Mouse (Mus musculus): ENCODE data around the gene Golga7b. TPM values are rescaled to one million over a fixed set of nuclear protein-coding genes. Genes with fewer than 3 reads are reported as not detected.

Golga7b gene
- polyA plus RNA-seq (2014; fragmentation: Nextera tagmentation; extraction: Ambion mirVana) = 13.8 and 18.6 TPM in 2 replicates

DNA sequence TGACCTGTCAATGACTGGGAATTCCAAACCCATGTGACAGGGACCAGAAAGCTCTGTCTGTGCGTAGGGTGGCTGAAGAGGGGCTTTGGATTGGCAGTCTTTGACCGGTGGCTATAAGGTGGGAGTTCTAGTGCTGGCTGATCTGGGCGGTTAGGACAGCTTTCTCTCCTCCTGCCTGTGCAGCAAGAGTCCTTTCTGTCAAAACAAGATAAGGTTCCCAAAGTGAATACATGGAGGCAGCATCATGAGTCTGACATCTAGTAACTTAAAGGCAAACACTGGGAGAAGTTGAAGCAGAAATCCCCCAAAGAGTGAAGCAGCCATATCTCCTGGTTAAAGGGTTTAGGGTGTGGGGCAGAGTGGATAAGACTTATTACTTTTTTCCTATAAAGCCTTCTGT, at the start of gene Golga7b:
Gene Golga7b, plus strand, starts transcription at position 56 of the 400 bp plus-strand sequence.
- H3K27me3 ChIP-seq (replicated peaks; ENCODE audit: control insufficient read depth, insufficient read depth, low read length) = no peaks in the 10 kb centered on the region
- no peak within 1 kb of the TSS for H3K4me2 ChIP-seq (ENCODE audit: low read length)
- 84% methylated on average over 3 of the region's 3 CpGs for WGBS
- ATAC-seq (no peak), DNase-seq (ENCODE audit: low spot score) (no peak)
- no peak within 1 kb of the TSS for H3K27ac ChIP-seq (ENCODE audit: low read depth, low read length)
- H3K36me3 ChIP-seq (ENCODE audit: control insufficient read depth, insufficient read depth, low read length) = no peaks in the 10 kb centered on the region
- H3K9ac ChIP-seq (ENCODE audit: low read length) = no peak within 1 kb of the TSS
- no peaks in the 10 kb centered on the region for H3K9me3 ChIP-seq (replicated peaks; ENCODE audit: control insufficient read depth, low read length)
- no peak within 1 kb of the TSS for H3K4me3 ChIP-seq (ENCODE audit: low read depth, low read length)
- H3K4me1 ChIP-seq (ENCODE audit: control insufficient read depth, insufficient read depth, low read length) = no peaks in the 10 kb centered on the region

DNA sequence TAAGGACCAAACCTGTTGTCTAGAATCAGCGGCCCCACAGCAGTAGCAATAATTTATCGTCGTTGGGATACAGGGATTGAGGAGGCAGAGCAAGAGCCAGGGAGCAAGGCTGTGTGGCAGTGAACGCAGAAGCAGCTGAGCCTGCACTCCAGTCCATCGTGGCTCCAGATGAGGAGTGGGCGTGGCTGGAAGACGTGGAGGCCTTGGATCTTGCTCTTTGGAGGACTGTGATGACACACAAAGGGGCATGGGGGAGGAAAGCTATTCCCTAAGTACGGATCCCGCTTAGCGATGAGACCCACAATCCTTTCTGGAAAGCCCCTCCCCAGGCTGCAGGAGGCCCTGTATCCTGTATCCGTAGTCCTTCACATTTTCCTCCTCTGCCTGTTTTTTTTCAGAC, 49.3 kb upstream of the Golga7b start:
- WGBS = 43% methylated on average over 11 of the region's 11 CpGs
- no peak overlapping the region for H3K27ac ChIP-seq (ENCODE audit: low read depth, low read length)
- DNase-seq (ENCODE audit: low spot score) (no peak), ATAC-seq (no peak)
- H3K36me3 ChIP-seq (ENCODE audit: control insufficient read depth, insufficient read depth, low read length) = no peaks in the 10 kb centered on the region; the same call in 1 of the 2 replicates
- H3K9me3 ChIP-seq (replicated peaks; ENCODE audit: control insufficient read depth, low read length) = no peaks in the 10 kb centered on the region
- no peaks in the 10 kb centered on the region for H3K4me1 ChIP-seq (ENCODE audit: control insufficient read depth, insufficient read depth, low read length)
- H3K27me3 ChIP-seq (replicated peaks; ENCODE audit: control insufficient read depth, insufficient read depth, low read length) = peaks cover 48% of the 10 kb centered on the region
- H3K4me3 ChIP-seq (ENCODE audit: low read depth, low read length) = no peak overlapping the region
- H3K9ac ChIP-seq (ENCODE audit: low read length) = no peak overlapping the region
- no peak overlapping the region for H3K4me2 ChIP-seq (ENCODE audit: low read length)

DNA sequence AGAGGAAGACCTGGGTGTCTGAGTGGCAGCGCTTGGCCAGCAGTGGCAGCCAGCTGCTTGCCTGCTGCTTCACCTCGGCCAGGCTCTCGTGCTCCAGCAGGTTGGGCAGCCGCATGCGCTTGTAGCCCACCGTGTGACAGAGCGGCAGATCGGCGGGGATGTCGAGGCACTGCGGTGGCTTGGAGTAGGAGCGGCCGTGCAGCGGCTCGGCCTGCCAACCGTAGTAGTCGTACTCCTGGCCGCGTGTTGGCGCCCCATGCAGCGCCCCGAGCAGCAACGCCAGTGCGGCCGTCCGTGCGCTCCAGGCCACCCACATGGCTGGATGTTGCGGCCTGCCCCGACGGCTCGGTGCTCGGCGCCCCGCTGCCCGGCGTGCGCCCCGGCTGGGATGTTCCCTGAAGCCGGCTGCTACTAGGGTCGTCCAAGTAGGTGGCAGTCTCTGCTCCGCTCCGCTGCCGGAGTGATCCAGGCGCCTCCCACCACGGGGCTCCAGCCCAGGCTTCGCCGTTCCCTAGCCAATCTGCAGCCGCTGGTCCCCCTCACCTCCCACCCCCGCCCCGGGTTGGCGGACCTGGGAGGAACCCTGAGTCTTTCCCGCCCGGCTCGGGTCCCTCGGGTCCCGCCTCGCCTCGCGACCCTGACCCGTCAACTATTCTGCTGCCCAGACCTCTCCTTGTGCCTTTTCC, 45.5 kb upstream of the Golga7b start, which contains the start of gene Sfrp5:
Gene Sfrp5, minus strand, starts transcription at position 557 of the 686 bp plus-strand sequence.
- peaks cover 54% of the 10 kb centered on the region for H3K27me3 ChIP-seq (replicated peaks; ENCODE audit: control insufficient read depth, insufficient read depth, low read length)
- H3K36me3 ChIP-seq (ENCODE audit: control insufficient read depth, insufficient read depth, low read length) = no peaks in the 10 kb centered on the region
- ATAC-seq (peak; percentile 58; the same call in 1 of the 2 replicates), DNase-seq (ENCODE audit: low spot score) (peak; percentile 19)
- H3K4me1 ChIP-seq (ENCODE audit: control insufficient read depth, insufficient read depth, low read length) = no peaks in the 10 kb centered on the region
- under 1% methylated on average over 54 of the region's 60 CpGs for WGBS
- peak within 1 kb of the TSS; percentile 42 for H3K4me2 ChIP-seq (ENCODE audit: low read length)
- H3K9me3 ChIP-seq (replicated peaks; ENCODE audit: control insufficient read depth, low read length) = no peaks in the 10 kb centered on the region
- H3K4me3 ChIP-seq (ENCODE audit: low read depth, low read length) = peak within 1 kb of the TSS; percentile 21
- no peak within 1 kb of the TSS for H3K27ac ChIP-seq (ENCODE audit: low read depth, low read length)
- H3K9ac ChIP-seq (ENCODE audit: low read length) = no peak within 1 kb of the TSS

DNA sequence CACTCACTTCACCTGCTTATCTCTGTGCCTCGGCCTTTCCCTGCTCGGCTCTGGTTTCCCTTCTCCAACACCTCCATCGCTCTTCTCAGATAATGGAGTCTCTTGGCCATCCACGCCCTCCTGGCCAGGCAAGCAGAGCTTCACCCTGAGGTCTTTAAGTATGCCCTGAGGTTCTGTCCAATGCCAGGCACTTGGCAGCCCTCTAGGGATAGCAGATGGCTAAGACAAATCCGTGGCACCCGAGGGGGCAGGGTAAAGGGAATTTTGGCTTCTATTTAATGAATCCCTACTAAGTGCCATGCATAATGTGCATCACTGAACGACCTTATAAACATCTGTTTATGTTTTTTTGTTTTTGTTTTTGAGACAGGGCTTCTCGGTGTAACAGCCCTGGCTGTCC, 44.9 kb upstream of the Golga7b start:
- no peak overlapping the region; the same call in 1 of the 2 replicates for H3K4me3 ChIP-seq (ENCODE audit: low read depth, low read length)
- H3K4me2 ChIP-seq (ENCODE audit: low read length) = no peak overlapping the region
- H3K36me3 ChIP-seq (ENCODE audit: control insufficient read depth, insufficient read depth, low read length) = no peaks in the 10 kb centered on the region
- DNase-seq (ENCODE audit: low spot score) = no peak
- no peak overlapping the region for H3K27ac ChIP-seq (ENCODE audit: low read depth, low read length)
- H3K27me3 ChIP-seq (replicated peaks; ENCODE audit: control insufficient read depth, insufficient read depth, low read length) = peaks cover 54% of the 10 kb centered on the region
- H3K4me1 ChIP-seq (ENCODE audit: control insufficient read depth, insufficient read depth, low read length) = no peaks in the 10 kb centered on the region
- H3K9me3 ChIP-seq (replicated peaks; ENCODE audit: control insufficient read depth, low read length) = no peaks in the 10 kb centered on the region
- 43% methylated on average over 8 of the region's 8 CpGs for WGBS
- ATAC-seq = no peak
- H3K9ac ChIP-seq (ENCODE audit: low read length) = no peak overlapping the region

DNA sequence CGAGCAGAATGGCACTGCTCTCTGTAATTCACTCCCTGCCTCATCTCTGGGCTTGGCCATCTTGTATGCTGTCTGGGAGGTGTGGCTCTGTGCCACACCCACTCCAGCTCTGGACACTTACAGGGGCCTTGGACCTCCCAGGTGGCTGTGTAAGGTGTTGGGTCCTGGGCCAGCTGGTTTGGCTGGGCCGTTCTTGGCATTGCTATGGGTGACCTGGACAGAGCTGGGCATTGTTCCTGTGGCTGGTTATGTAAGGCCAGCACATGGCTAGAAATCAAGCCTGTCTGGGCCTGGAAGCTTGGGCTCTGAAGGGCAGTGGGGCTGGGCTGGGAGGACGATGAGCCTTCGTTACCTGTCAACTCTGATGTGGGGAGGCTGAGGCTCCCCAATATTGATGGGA, 43.1 kb upstream of the Golga7b start:
- 91% methylated on average over 4 of the region's 4 CpGs for WGBS
- ATAC-seq (no peak), DNase-seq (ENCODE audit: low spot score) (no peak)
- H3K9me3 ChIP-seq (replicated peaks; ENCODE audit: control insufficient read depth, low read length) = no peaks in the 10 kb centered on the region
- no peak overlapping the region for H3K9ac ChIP-seq (ENCODE audit: low read length)
- H3K4me1 ChIP-seq (ENCODE audit: control insufficient read depth, insufficient read depth, low read length) = no peaks in the 10 kb centered on the region
- H3K36me3 ChIP-seq (ENCODE audit: control insufficient read depth, insufficient read depth, low read length) = no peaks in the 10 kb centered on the region
- H3K27me3 ChIP-seq (replicated peaks; ENCODE audit: control insufficient read depth, insufficient read depth, low read length) = peaks cover 43% of the 10 kb centered on the region
- no peak overlapping the region for H3K4me3 ChIP-seq (ENCODE audit: low read depth, low read length)
- H3K27ac ChIP-seq (ENCODE audit: low read depth, low read length) = no peak overlapping the region
- H3K4me2 ChIP-seq (ENCODE audit: low read length) = no peak overlapping the region

DNA sequence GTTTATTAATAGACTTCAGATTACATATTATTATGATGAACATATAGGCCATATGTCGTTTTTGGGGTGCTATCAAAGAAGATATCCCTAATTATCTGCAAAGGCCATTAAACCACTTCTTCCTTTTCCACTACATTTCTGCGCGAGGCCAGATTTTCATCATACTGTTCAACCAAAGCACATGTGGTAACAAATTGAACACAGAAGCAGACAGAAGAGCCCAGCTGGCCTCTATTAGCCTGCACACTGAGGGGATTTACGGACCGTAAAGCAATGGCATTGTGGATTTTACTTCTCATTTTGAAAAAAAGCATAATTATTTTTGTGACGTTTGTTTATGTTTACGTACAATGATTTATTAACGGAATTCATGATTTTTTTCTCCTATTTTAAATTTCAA, 42.2 kb upstream of the Golga7b start:
- Histone ChIP-seq H3K27me3 (replicated peaks; ENCODE audit: control insufficient read depth, insufficient read depth, low read length) (peaks cover 34% of the 10 kb centered on the region), H3K4me3 (ENCODE audit: low read depth, low read length) (no peak overlapping the region), H3K4me1 (ENCODE audit: control insufficient read depth, insufficient read depth, low read length) (no peaks in the 10 kb centered on the region), H3K36me3 (ENCODE audit: control insufficient read depth, insufficient read depth, low read length) (no peaks in the 10 kb centered on the region), H3K9me3 (replicated peaks; ENCODE audit: control insufficient read depth, low read length) (no peaks in the 10 kb centered on the region), H3K4me2 (ENCODE audit: low read length) (no peak overlapping the region), H3K9ac (ENCODE audit: low read length) (no peak overlapping the region), H3K27ac (ENCODE audit: low read depth, low read length) (no peak overlapping the region)
- WGBS = 82% methylated on average over 8 of the region's 8 CpGs
- DNase-seq (ENCODE audit: low spot score) = no peak
- no peak for ATAC-seq

DNA sequence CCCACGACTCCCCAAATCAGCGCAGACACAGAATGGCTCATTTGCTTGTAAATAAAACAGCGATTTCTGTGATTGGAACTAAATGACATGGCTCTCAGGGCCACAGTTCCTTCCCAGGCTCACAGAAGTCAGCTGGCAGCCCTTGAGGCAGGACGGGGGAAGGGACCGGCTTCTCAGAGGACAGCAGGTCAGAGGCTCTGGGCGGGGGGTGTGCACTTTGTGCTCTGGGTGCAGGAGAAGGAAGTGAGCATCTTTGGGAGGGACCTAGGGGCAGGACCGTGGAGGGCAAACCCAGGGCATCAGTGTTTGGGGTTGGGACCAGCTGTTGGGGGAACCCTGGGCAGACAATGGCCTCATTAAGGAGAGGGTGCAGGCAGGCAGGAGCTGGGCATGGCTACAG, 37.9 kb upstream of the Golga7b start:
- Histone ChIP-seq H3K36me3 (ENCODE audit: control insufficient read depth, insufficient read depth, low read length) (no peaks in the 10 kb centered on the region), H3K9me3 (replicated peaks; ENCODE audit: control insufficient read depth, low read length) (no peaks in the 10 kb centered on the region), H3K27me3 (replicated peaks; ENCODE audit: control insufficient read depth, insufficient read depth, low read length) (no peaks in the 10 kb centered on the region), H3K9ac (ENCODE audit: low read length) (no peak overlapping the region), H3K4me3 (ENCODE audit: low read depth, low read length) (no peak overlapping the region), H3K4me2 (ENCODE audit: low read length) (no peak overlapping the region), H3K27ac (ENCODE audit: low read depth, low read length) (no peak overlapping the region), H3K4me1 (ENCODE audit: control insufficient read depth, insufficient read depth, low read length) (no peaks in the 10 kb centered on the region)
- 60% methylated on average over 7 of the region's 7 CpGs for WGBS
- DNase-seq (ENCODE audit: low spot score) = no peak
- no peak for ATAC-seq

DNA sequence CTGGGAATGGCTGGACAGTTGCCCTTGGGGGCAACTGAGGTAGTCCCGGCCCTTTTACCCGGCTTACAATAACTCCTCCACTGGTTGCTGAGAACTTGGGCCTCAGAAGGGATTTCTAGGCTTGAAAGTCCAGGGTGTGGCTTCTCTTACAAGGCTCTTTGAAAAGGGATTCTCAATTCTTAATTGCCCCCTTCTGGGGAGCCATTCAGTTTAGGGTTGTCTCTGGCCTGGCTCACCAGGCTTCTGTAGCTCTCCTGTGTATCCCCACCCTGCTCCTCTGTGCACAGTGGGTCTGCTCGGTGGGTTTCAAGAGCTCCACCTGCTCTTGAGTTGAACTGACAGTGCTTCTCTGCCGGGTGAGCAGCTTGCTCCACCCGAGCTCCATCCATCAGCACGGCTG, 37.4 kb upstream of the Golga7b start:
- H3K9ac ChIP-seq (ENCODE audit: low read length) = no peak overlapping the region
- 63% methylated on average over 6 of the region's 6 CpGs for WGBS
- no peaks in the 10 kb centered on the region for H3K4me1 ChIP-seq (ENCODE audit: control insufficient read depth, insufficient read depth, low read length)
- no peak for ATAC-seq
- no peaks in the 10 kb centered on the region for H3K36me3 ChIP-seq (ENCODE audit: control insufficient read depth, insufficient read depth, low read length)
- no peak for DNase-seq (ENCODE audit: low spot score)
- H3K27me3 ChIP-seq (replicated peaks; ENCODE audit: control insufficient read depth, insufficient read depth, low read length) = no peaks in the 10 kb centered on the region
- H3K27ac ChIP-seq (ENCODE audit: low read depth, low read length) = no peak overlapping the region
- H3K4me2 ChIP-seq (ENCODE audit: low read length) = no peak overlapping the region
- H3K9me3 ChIP-seq (replicated peaks; ENCODE audit: control insufficient read depth, low read length) = no peaks in the 10 kb centered on the region
- no peak overlapping the region for H3K4me3 ChIP-seq (ENCODE audit: low read depth, low read length)

DNA sequence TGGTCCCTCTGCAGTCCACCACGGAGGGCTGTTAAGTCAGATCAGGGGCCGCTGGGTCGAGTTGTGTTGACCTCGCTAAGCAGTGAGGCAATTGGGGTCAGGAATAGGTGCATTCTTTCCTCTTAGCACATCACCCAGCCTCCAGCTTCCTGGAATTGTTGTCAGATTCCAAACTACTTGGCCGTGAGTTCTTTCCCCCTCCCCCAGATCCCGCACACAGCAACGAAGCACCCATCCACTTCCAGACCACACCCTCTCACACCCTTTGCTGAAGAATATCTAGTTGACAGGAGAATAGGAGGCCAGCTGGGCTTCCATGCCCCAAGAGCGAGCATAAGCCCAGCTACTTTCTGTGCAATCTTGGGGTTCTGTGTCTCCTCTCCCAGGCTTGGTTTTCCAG, 35.4 kb upstream of the Golga7b start:
- Histone ChIP-seq H3K4me2 (ENCODE audit: low read length) (no peak overlapping the region), H3K4me3 (ENCODE audit: low read depth, low read length) (no peak overlapping the region), H3K4me1 (ENCODE audit: control insufficient read depth, insufficient read depth, low read length) (no peaks in the 10 kb centered on the region), H3K9ac (ENCODE audit: low read length) (no peak overlapping the region), H3K27me3 (replicated peaks; ENCODE audit: control insufficient read depth, insufficient read depth, low read length) (no peaks in the 10 kb centered on the region), H3K36me3 (ENCODE audit: control insufficient read depth, insufficient read depth, low read length) (no peaks in the 10 kb centered on the region), H3K27ac (ENCODE audit: low read depth, low read length) (no peak overlapping the region), H3K9me3 (replicated peaks; ENCODE audit: control insufficient read depth, low read length) (no peaks in the 10 kb centered on the region)
- DNase-seq (ENCODE audit: low spot score) (no peak), ATAC-seq (no peak)
- 71% methylated on average over 8 of the region's 8 CpGs for WGBS
